Mouse (Mus musculus) megakaryocyte progenitor cell, adult 5-6 weeks (primary cell): ENCODE data around the gene Phf23. TPM values are rescaled to one million over a fixed set of nuclear protein-coding genes. Genes with fewer than 3 reads are reported as not detected.

Source experiments
- ATAC-seq: replicated peaks from 2 replicates; pipeline ENCODE4 v1.8.0; 2016; ENCODE audit warnings: mild to moderate bottlenecking, moderate TSS enrichment, inconsistent platforms; ENCODE audit not compliant: poor library complexity
- total RNA-seq, 2 experiments: library from RNA; stranded (forward) in 1 of 2; stranded (reverse) in 1 of 2; fragments of 157-497, 149-512 nt in 1 of 2; fragments of 200-1000 nt in 1 of 2; gene quantifications; 2 replicates each; pipeline versions ENCODE4 v1.2.3 to v1.2.4; 2015 to 2017

Gene Phf23
- total RNA-seq, 2 experiments from 2014 or later: 31.7 to 37.9 TPM

DNA sequence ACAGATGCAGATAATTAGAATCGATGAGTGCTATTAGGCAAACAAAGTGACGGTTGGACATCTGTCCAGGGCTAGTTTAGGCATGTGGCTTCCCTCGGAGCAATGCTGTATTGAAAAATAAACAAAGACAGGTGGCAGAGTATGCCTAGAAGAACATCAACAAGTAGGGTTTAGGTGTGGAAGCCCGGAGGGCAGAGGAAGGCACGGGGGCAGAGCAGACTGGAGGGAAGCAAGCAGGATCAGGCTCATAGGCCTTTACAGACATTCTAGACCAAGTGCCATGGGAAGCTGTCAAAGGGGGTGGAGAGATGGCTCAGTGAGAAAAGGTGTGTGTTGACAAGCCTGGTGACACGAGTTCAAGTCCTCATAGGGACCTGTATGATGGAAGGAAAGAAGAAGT lies 53.8 kb downstream of the Phf23 start:
- ATAC-seq: no peak

Other genes with a start within 250 kb of the Phf23 start
Only the 30 nearest of the 39 such genes appear.
- 0.24 and 1.6 TPM in 2 replicates for gene Chrnb1, start 199.8 kb upstream of the Phf23 start, total RNA-seq (2015)
- gene Chrnb1, start 199.8 kb upstream of the Phf23 start, total RNA-seq (2017): 0.04 and 0.44 TPM in 2 replicates
- gene Fgf11, start 193.9 kb upstream of the Phf23 start, total RNA-seq (2015): 0.22 and 0.52 TPM in 2 replicates
- gene Fgf11, start 193.9 kb upstream of the Phf23 start, total RNA-seq (2017): 0.21 and 0.41 TPM in 2 replicates
- not detected in 2 replicates for gene Tmem102, start 190.2 kb upstream of the Phf23 start, total RNA-seq (2015)
- gene Tmem102, start 190.2 kb upstream of the Phf23 start, total RNA-seq (2017): not detected in 2 replicates
- gene Gm39566, start 180.5 kb upstream of the Phf23 start, total RNA-seq (2015): not detected in 2 replicates
- not detected in 2 replicates for gene Gm39566, start 180.5 kb upstream of the Phf23 start, total RNA-seq (2017)
- gene Spem2, start 177.3 kb upstream of the Phf23 start, total RNA-seq (2015): not detected in 2 replicates
- gene Spem2, start 177.3 kb upstream of the Phf23 start, total RNA-seq (2017): not detected in 2 replicates
- not detected in 2 replicates for gene Spem1, start 173.6 kb upstream of the Phf23 start, total RNA-seq (2015)
- 0.79 TPM in 1 of 2 replicates, not detected in the other for gene Spem1, start 173.6 kb upstream of the Phf23 start, total RNA-seq (2017)
- gene Nlgn2, start 158.0 kb upstream of the Phf23 start, total RNA-seq (2015): 8.4 and 10.8 TPM in 2 replicates
- 3.5 and 6.2 TPM in 2 replicates for gene Nlgn2, start 158.0 kb upstream of the Phf23 start, total RNA-seq (2017)
- 240 and 307 TPM in 2 replicates for gene Tmem256, start 157.3 kb upstream of the Phf23 start, total RNA-seq (2015)
- 174 and 238 TPM in 2 replicates for gene Tmem256, start 157.3 kb upstream of the Phf23 start, total RNA-seq (2017)
- 60.6 and 62.2 TPM in 2 replicates for gene Plscr3, start 149.4 kb upstream of the Phf23 start, total RNA-seq (2015)
- gene Plscr3, start 149.4 kb upstream of the Phf23 start, total RNA-seq (2017): 29.1 and 32.9 TPM in 2 replicates
- 0.32 TPM in 1 of 2 replicates, not detected in the other for gene Tnk1, start 137.0 kb upstream of the Phf23 start, total RNA-seq (2015)
- 0.54 TPM in 1 of 2 replicates, not detected in the other for gene Tnk1, start 137.0 kb upstream of the Phf23 start, total RNA-seq (2017)
- not detected in 2 replicates for gene Tmem95, start 117.8 kb upstream of the Phf23 start, total RNA-seq (2015)
- not detected in 2 replicates for gene Tmem95, start 117.8 kb upstream of the Phf23 start, total RNA-seq (2017)
- gene Kctd11, start 114.4 kb upstream of the Phf23 start, total RNA-seq (2015): 1.1 and 2.3 TPM in 2 replicates
- gene Kctd11, start 114.4 kb upstream of the Phf23 start, total RNA-seq (2017): 0.88 and 1.9 TPM in 2 replicates
- 23.6 and 24.7 TPM in 2 replicates for gene Acap1, start 100.2 kb upstream of the Phf23 start, total RNA-seq (2015)
- gene Acap1, start 100.2 kb upstream of the Phf23 start, total RNA-seq (2017): 59.2 and 67.5 TPM in 2 replicates
- gene 2810408A11Rik, start 94.8 kb upstream of the Phf23 start, total RNA-seq (2015): 1.9 and 3.0 TPM in 2 replicates
- 1.7 and 6.6 TPM in 2 replicates for gene 2810408A11Rik, start 94.8 kb upstream of the Phf23 start, total RNA-seq (2017)
- 9.5 and 11.0 TPM in 2 replicates for gene Neurl4, start 94.7 kb upstream of the Phf23 start, total RNA-seq (2015)
- gene Neurl4, start 94.7 kb upstream of the Phf23 start, total RNA-seq (2017): 20.2 and 21.6 TPM in 2 replicates
- gene Gps2, start 81.9 kb upstream of the Phf23 start, total RNA-seq (2015): 106 and 114 TPM in 2 replicates
- 46.2 and 56.3 TPM in 2 replicates for gene Gps2, start 81.9 kb upstream of the Phf23 start, total RNA-seq (2017)
- 1,355 and 1,412 TPM in 2 replicates for gene Eif5a, start 73.8 kb upstream of the Phf23 start, total RNA-seq (2015)
- 1,221 and 1,257 TPM in 2 replicates for gene Eif5a, start 73.8 kb upstream of the Phf23 start, total RNA-seq (2017)
- gene Ybx2, start 60.0 kb upstream of the Phf23 start, total RNA-seq (2015): 0.32 TPM in 1 of 2 replicates, not detected in the other
- not detected in 2 replicates for gene Ybx2, start 60.0 kb upstream of the Phf23 start, total RNA-seq (2017)
- gene Slc2a4, start 47.6 kb upstream of the Phf23 start, total RNA-seq (2015): 0.22 TPM in 1 of 2 replicates, not detected in the other
- not detected in 2 replicates for gene Slc2a4, start 47.6 kb upstream of the Phf23 start, total RNA-seq (2017)
- not detected in 2 replicates for gene Cldn7, start 31.0 kb upstream of the Phf23 start, total RNA-seq (2015)
- gene Cldn7, start 31.0 kb upstream of the Phf23 start, total RNA-seq (2017): not detected in 2 replicates
- 131 and 135 TPM in 2 replicates for gene Ctdnep1, start 14.6 kb upstream of the Phf23 start, total RNA-seq (2015)
- gene Ctdnep1, start 14.6 kb upstream of the Phf23 start, total RNA-seq (2017): 28.7 and 33.7 TPM in 2 replicates
- gene Elp5, start 13.3 kb upstream of the Phf23 start, total RNA-seq (2015): 110 and 129 TPM in 2 replicates
- gene Elp5, start 13.3 kb upstream of the Phf23 start, total RNA-seq (2017): 57.5 and 66.1 TPM in 2 replicates
- 387 and 444 TPM in 2 replicates for gene Gabarap, start 4.6 kb upstream of the Phf23 start, total RNA-seq (2015)
- 242 and 274 TPM in 2 replicates for gene Gabarap, start 4.6 kb upstream of the Phf23 start, total RNA-seq (2017)
- gene Dvl2, start 4.8 kb downstream of the Phf23 start, total RNA-seq (2015): 9.5 and 9.8 TPM in 2 replicates
- 9.5 and 14.7 TPM in 2 replicates for gene Dvl2, start 4.8 kb downstream of the Phf23 start, total RNA-seq (2017)
- 28.7 and 45.7 TPM in 2 replicates for gene Acadvl, start 19.6 kb downstream of the Phf23 start, total RNA-seq (2015)
- gene Acadvl, start 19.6 kb downstream of the Phf23 start, total RNA-seq (2017): 43.6 and 49.1 TPM in 2 replicates
- gene Dlg4, start 21.2 kb downstream of the Phf23 start, total RNA-seq (2015): 5.8 and 6.7 TPM in 2 replicates
- 3.8 and 4.1 TPM in 2 replicates for gene Dlg4, start 21.2 kb downstream of the Phf23 start, total RNA-seq (2017)
- not detected in 2 replicates for gene Asgr1, start 58.3 kb downstream of the Phf23 start, total RNA-seq (2015)
- gene Asgr1, start 58.3 kb downstream of the Phf23 start, total RNA-seq (2017): not detected in 2 replicates
- gene Asgr2, start 96.9 kb downstream of the Phf23 start, total RNA-seq (2015): not detected in 2 replicates
- gene Asgr2, start 96.9 kb downstream of the Phf23 start, total RNA-seq (2017): 0.62 TPM in 1 of 2 replicates, not detected in the other
- gene Mgl2, start 134.6 kb downstream of the Phf23 start, total RNA-seq (2015): 25.7 and 30.7 TPM in 2 replicates
- 29.3 and 36.6 TPM in 2 replicates for gene Mgl2, start 134.6 kb downstream of the Phf23 start, total RNA-seq (2017)
- gene Clec10a, start 160.4 kb downstream of the Phf23 start, total RNA-seq (2015): 4.4 and 6.0 TPM in 2 replicates
- gene Clec10a, start 160.4 kb downstream of the Phf23 start, total RNA-seq (2017): 7.4 and 7.5 TPM in 2 replicates